Mouse (Mus musculus) hindbrain, embryonic 14.5 days (tissue): ENCODE data around the gene Rap2a. TPM values are rescaled to one million over a fixed set of nuclear protein-coding genes. Genes with fewer than 3 reads are reported as not detected.

Experiments used
- ATAC-seq: fragments of 200-750 bp; cut with Nextera tagmentation; 2 replicates; pipeline ENCODE4 v1.8.0; 2017; ENCODE audit warnings: moderate number of reproducible peaks, mild to moderate bottlenecking, moderate TSS enrichment, moderate library complexity; ENCODE audit not compliant: low FRiP score
- DNase-seq: peaks from one replicate; pipeline ENCODE4 v3.0.0-alpha.2; 2015; ENCODE audit warnings: low spot score
- H3K27ac ChIP-seq: fragments of 300-500 bp; sonication (generic); 2 replicates; pipeline ENCODE4 v1.5.1; 2014; ENCODE audit warnings: mild to moderate bottlenecking, moderate library complexity
- H3K27me3 ChIP-seq: fragments of 300-500 bp; sonication (generic); 2 replicates; pipeline ENCODE4 v1.6.1; 2014; ENCODE audit warnings: mild to moderate bottlenecking, low read length, mixed read lengths; ENCODE audit not compliant: control insufficient read depth, insufficient read depth
- H3K36me3 ChIP-seq: fragments of 300-500 bp; sonication (generic); replicated peaks from 2 replicates; pipeline ENCODE4 v1.6.1; 2014; ENCODE audit not compliant: control insufficient read depth, insufficient read depth
- H3K4me1 ChIP-seq: fragments of 300-500 bp; sonication (generic); replicated peaks from 2 replicates; pipeline ENCODE4 v1.6.1; 2014; ENCODE audit warnings: antibody characterized with exemption, low read length, mixed read lengths; ENCODE audit not compliant: control insufficient read depth, insufficient read depth
- H3K4me2 ChIP-seq: fragments of 300-500 bp; sonication (generic); replicated peaks from 2 replicates; pipeline ENCODE4 v1.6.1; 2014; ENCODE audit warnings: mild to moderate bottlenecking, moderate library complexity
- H3K4me3 ChIP-seq: fragments of 300-500 bp; sonication (generic); replicated peaks from 2 replicates; pipeline ENCODE4 v1.5.1; 2014; ENCODE audit warnings: mild to moderate bottlenecking, low read length
- H3K9ac ChIP-seq: fragments of 300-500 bp; sonication (generic); 2 replicates; pipeline ENCODE4 v1.6.1; 2014
- H3K9me3 ChIP-seq: fragments of 300-500 bp; sonication (generic); 2 replicates; pipeline ENCODE4 v1.6.1; 2016; ENCODE audit warnings: low read length; ENCODE audit not compliant: control insufficient read depth
- WGBS: fragments of 180-500 bp; shearing (Covaris S2); extraction: QIAGEN DNeasy Blood & Tissue Kit; methylation state at CpG from one replicate; pipeline ENCODE4 v1.1.7; 2014; 5-methylcytosine and 5-hydroxymethylcytosine counted together
- polyA plus RNA-seq: library from polyadenylated mRNA; unstranded; fragments of >200 nt; fragmentation: Nextera tagmentation; extraction: Ambion mirVana; gene quantifications from 2 replicates; pipeline ENCODE4 v1.2.1, GENCODE M21; 2014

The Rap2a gene
- polyA plus RNA-seq, 1 experiment from 2014 or later, result 25.8 TPM

GRCm38 (mm10) chr14:120463938-120464727 is 14.1 kb upstream of the Rap2a start:
- no peaks in the 10 kb centered on the region for H3K9me3 ChIP-seq
- H3K36me3 ChIP-seq, result no peaks in the 10 kb centered on the region
- H3K27me3 ChIP-seq, result no peaks in the 10 kb centered on the region
- no peaks in the 10 kb centered on the region for H3K4me1 ChIP-seq
- DNase-seq (no peak), ATAC-seq (no peak)
- H3K27ac ChIP-seq, result no peak overlapping the region
- H3K4me3 ChIP-seq, result no peak overlapping the region
- H3K4me2 ChIP-seq, result no peak overlapping the region
- H3K9ac ChIP-seq, result no peak overlapping the region
- WGBS, result 97% methylated on average over 3 of the region's 3 CpGs

GRCm38 (mm10) chr14:120466816-120467215 is 11.4 kb upstream of the Rap2a start:
- Histone ChIP-seq H3K4me3 (no peak overlapping the region), H3K36me3 (no peaks in the 10 kb centered on the region), H3K9me3 (no peaks in the 10 kb centered on the region), H3K9ac (no peak overlapping the region), H3K4me2 (no peak overlapping the region), H3K27ac (no peak overlapping the region), H3K27me3 (no peaks in the 10 kb centered on the region), H3K4me1 (no peaks in the 10 kb centered on the region)
- 80% methylated on average over 4 of the region's 4 CpGs for WGBS
- ATAC-seq, result no peak
- no peak for DNase-seq

GRCm38 (mm10) chr14:120469126-120469790 is 9.0 kb upstream of the Rap2a start:
- Histone ChIP-seq H3K4me3 (no peak overlapping the region), H3K27me3 (no peaks in the 10 kb centered on the region), H3K9ac (no peak overlapping the region), H3K4me2 (no peak overlapping the region), H3K27ac (no peak overlapping the region), H3K36me3 (no peaks in the 10 kb centered on the region), H3K4me1 (no peaks in the 10 kb centered on the region), H3K9me3 (no peaks in the 10 kb centered on the region)
- no peak for DNase-seq
- no peak for ATAC-seq
- 87% methylated on average over 14 of the region's 14 CpGs for whole genome bisulfite sequencing

GRCm38 (mm10) chr14:120476186-120476697 is 2.0 kb upstream of the Rap2a start:
- Histone ChIP-seq H3K4me3 (peak overlapping the region; percentile 59), H3K4me2 (peak overlapping the region; percentile 73), H3K4me1 (peaks cover 24% of the 10 kb centered on the region), H3K27me3 (no peaks in the 10 kb centered on the region), H3K9ac (peak overlapping the region; percentile 84), H3K9me3 (no peaks in the 10 kb centered on the region), H3K36me3 (no peaks in the 10 kb centered on the region), H3K27ac (no peak overlapping the region)
- no peak for ATAC-seq
- 72% methylated on average over 7 of the region's 7 CpGs for WGBS
- DNase-seq, result no peak

GRCm38 (mm10) chr14:120477288-120477981 is 809 bp upstream of the Rap2a start:
- H3K36me3 ChIP-seq, result no peaks in the 10 kb centered on the region
- H3K9me3 ChIP-seq, result no peaks in the 10 kb centered on the region
- under 1% methylated on average over 45 of the region's 46 CpGs for WGBS
- peaks cover 25% of the 10 kb centered on the region for H3K4me1 ChIP-seq
- H3K27ac ChIP-seq, result peak overlapping the region; percentile 100
- H3K4me3 ChIP-seq, result peak overlapping the region; percentile 59
- peak; percentile 99 for DNase-seq
- peak overlapping the region; percentile 73 for H3K4me2 ChIP-seq
- peak; percentile 96 for ATAC-seq
- H3K27me3 ChIP-seq, result no peaks in the 10 kb centered on the region
- H3K9ac ChIP-seq, result peak overlapping the region; percentile 84

- H3K9me3 ChIP-seq, result no peaks in the 10 kb centered on the region
- H3K9ac ChIP-seq, result peak overlapping the region; percentile 73
- peaks cover 25% of the 10 kb centered on the region for H3K4me1 ChIP-seq
- H3K27me3 ChIP-seq, result no peaks in the 10 kb centered on the region
- peak overlapping the region; percentile 59 for H3K4me3 ChIP-seq
- H3K4me2 ChIP-seq, result peak overlapping the region; percentile 64
- no peaks in the 10 kb centered on the region for H3K36me3 ChIP-seq
- WGBS, result under 1% methylated on average over 48 of the region's 62 CpGs
- DNase-seq, result peak; percentile 32
- no peak; the same call in 1 of the 2 replicates for ATAC-seq
- peak overlapping the region; percentile 100 for H3K27ac ChIP-seq
Measured at GRCm38 (mm10) chr14:120478641-120479341, 547 bp downstream of the Rap2a start.

- Histone ChIP-seq H3K4me3 (peak overlapping the region; percentile 59; the same call in 1 of the 2 replicates), H3K9ac (no peak overlapping the region), H3K4me2 (peak overlapping the region; percentile 64), H3K27ac (no peak overlapping the region), H3K36me3 (no peaks in the 10 kb centered on the region), H3K4me1 (peaks cover 25% of the 10 kb centered on the region), H3K9me3 (no peaks in the 10 kb centered on the region), H3K27me3 (no peaks in the 10 kb centered on the region)
- WGBS, result 83% methylated on average over 8 of the region's 8 CpGs
- DNase-seq (no peak), ATAC-seq (no peak)
Measured at GRCm38 (mm10) chr14:120480341-120480900, 2.2 kb downstream of the Rap2a start.

- ATAC-seq (no peak), DNase-seq (no peak)
- Histone ChIP-seq H3K9me3 (no peaks in the 10 kb centered on the region), H3K36me3 (no peaks in the 10 kb centered on the region), H3K9ac (no peak overlapping the region), H3K4me2 (peak overlapping the region; percentile 64), H3K27me3 (no peaks in the 10 kb centered on the region), H3K27ac (no peak overlapping the region), H3K4me1 (peaks cover 25% of the 10 kb centered on the region), H3K4me3 (no peak overlapping the region)
- WGBS, result 95% methylated on average over 4 of the region's 4 CpGs
Measured at GRCm38 (mm10) chr14:120480927-120481326, 2.7 kb downstream of the Rap2a start.
